Mouse (Mus musculus) frontal cortex, adult 2 months (tissue): ENCODE measurements around the gene Akr1cl. TPM values are rescaled to one million over a fixed set of nuclear protein-coding genes. Genes with fewer than 3 reads are reported as not detected.
"Not testable (repeated sequence)": the region's sequence is repeated elsewhere in the genome, so short reads cannot be mapped to it uniquely, and the experiment has no call there.

ENCODE experiments used
- DNase-seq, 2 experiments: peaks; one replicate each; pipeline ENCODE4 v3.0.0; 2022; ENCODE audit warnings: low spot score in 1 of 2; ENCODE audit errors: extremely low spot score in 1 of 2
- polyA plus RNA-seq: library from polyadenylated mRNA; depleted of rRNA; stranded (reverse); fragments of >200 nt; gene quantifications from 2 replicates; pipeline ENCODE4 v1.2.3, GENCODE M21; 2012; rRNA removed

Akr1cl gene
- polyA plus RNA-seq: not detected in 2 replicates

- no peak for DNase-seq
These were observed at the start of gene Akr1cl for GRCm38 (mm10) chr1:65032641-65033040. TSS of gene Akr1cl (minus strand) at chr1:65032759.

GRCm38 (mm10) chr1:65082188-65082587 is 49.6 kb upstream of the Akr1cl start, which contains the start of gene Crygb:
TSS of gene Crygb (minus strand) at chr1:65082288.
- DNase-seq: no peak

- DNase-seq: peak in 1 of 2 experiments; percentile 7
These were observed 43.0 kb upstream of the Akr1cl start for GRCm38 (mm10) chr1:65075607-65076006.

- no peak for DNase-seq
These were observed 41.0 kb upstream of the Akr1cl start, which contains the start of gene Crygc for GRCm38 (mm10) chr1:65073589-65073988. TSS of gene Crygc (minus strand) at chr1:65073689.

GRCm38 (mm10) chr1:65067842-65068241 is 35.3 kb upstream of the Akr1cl start:
- no peak for DNase-seq

- no peak for DNase-seq
These were observed 31.6 kb upstream of the Akr1cl start for GRCm38 (mm10) chr1:65064201-65064600.

GRCm38 (mm10) chr1:65063352-65063751 is 30.8 kb upstream of the Akr1cl start, which contains the start of gene Crygd:
TSS of gene Crygd (minus strand) at chr1:65063452.
- no peak for DNase-seq

GRCm38 (mm10) chr1:65052140-65052539 is 19.6 kb upstream of the Akr1cl start:
- no peak for DNase-seq

- no peak for DNase-seq
These were observed 19.1 kb upstream of the Akr1cl start for GRCm38 (mm10) chr1:65051696-65052095.

- not testable (repeated sequence) for DNase-seq
These were observed 18.4 kb upstream of the Akr1cl start, which contains the start of gene Cryge for GRCm38 (mm10) chr1:65050952-65051351. TSS of gene Cryge (minus strand) at chr1:65051149.

GRCm38 (mm10) chr1:65048781-65049180 is 16.2 kb upstream of the Akr1cl start:
- DNase-seq: peak; percentile 12 to 39

- peak; percentile 8 to 69 for DNase-seq
These were observed 14.0 kb upstream of the Akr1cl start for GRCm38 (mm10) chr1:65046401-65047109.

- DNase-seq: no peak
These were observed 10.9 kb upstream of the Akr1cl start for GRCm38 (mm10) chr1:65043433-65043832.

GRCm38 (mm10) chr1:65041837-65042236 is 9.3 kb upstream of the Akr1cl start:
- DNase-seq: no peak

- DNase-seq: no peak
These were observed 8.2 kb upstream of the Akr1cl start for GRCm38 (mm10) chr1:65040806-65041205.

- no peak for DNase-seq
These were observed 7.1 kb upstream of the Akr1cl start for GRCm38 (mm10) chr1:65039679-65040078.

GRCm38 (mm10) chr1:65037542-65037941 is 5.0 kb upstream of the Akr1cl start:
- DNase-seq: no peak

GRCm38 (mm10) chr1:65035513-65035912 is 3.0 kb upstream of the Akr1cl start:
- DNase-seq: no peak

GRCm38 (mm10) chr1:65028206-65028605 is 4.4 kb downstream of the Akr1cl start:
- DNase-seq: no peak

- no peak for DNase-seq
These were observed 19.8 kb downstream of the Akr1cl start for GRCm38 (mm10) chr1:65012726-65013125.

- peak; percentile 24 to 86 for DNase-seq
These were observed 22.4 kb downstream of the Akr1cl start for GRCm38 (mm10) chr1:65010153-65010552.

- DNase-seq: no peak
These were observed 27.0 kb downstream of the Akr1cl start for GRCm38 (mm10) chr1:65005575-65005974.
